Mouse (Mus musculus) megakaryocyte, embryonic 14.5 days (primary cell): ENCODE measurements around the gene Cdc42ep2.

Source experiments
- FLI1 ChIP-seq: IDR thresholded peaks from 2 replicates; pipeline ENCODE4 v1.6.1; 2012; ENCODE audit warnings: low read length, inconsistent platforms, mixed read lengths
- GATA1 ChIP-seq: IDR thresholded peaks from 3 replicates; pipeline ENCODE4 v1.6.1; 2012; ENCODE audit warnings: mixed read lengths, low read length, inconsistent platforms, borderline replicate concordance

DNA sequence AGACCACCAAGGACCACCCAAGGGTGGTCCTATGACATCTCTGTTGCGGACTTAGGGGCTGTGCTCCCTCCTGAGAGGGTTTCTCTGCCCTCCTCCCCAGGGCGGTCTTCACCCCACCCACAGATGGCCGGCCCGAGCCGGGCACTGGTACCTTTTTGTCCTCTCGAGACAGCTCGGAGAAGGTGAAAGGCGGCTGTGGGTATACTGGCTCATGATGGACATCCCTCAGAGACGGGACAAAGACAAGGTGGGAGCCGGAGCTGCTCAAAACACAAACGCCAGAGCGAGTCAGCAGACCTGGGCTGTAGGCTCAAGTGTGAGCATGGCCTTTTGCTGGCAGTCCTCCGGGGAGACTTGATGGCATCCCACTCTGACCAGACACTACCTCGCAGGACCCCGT, 18.8 kb upstream of the Cdc42ep2 start:
- TF ChIP-seq GATA1 (no peak), FLI1 (no peak)
